Mouse (Mus musculus) thymus, adult 2 months (tissue): ENCODE measurements around the gene Tmem248. TPM values are rescaled to one million over a fixed set of nuclear protein-coding genes. Genes with fewer than 3 reads are reported as not detected.

Experiments
- DNase-seq: peaks from one replicate; pipeline ENCODE4 v3.0.0; 2021
- H3K27ac ChIP-seq: fragments of 200-500 bp; 2 replicates; pipeline ENCODE4 v1.5.1; 2012; ENCODE audit warnings: low read length, control low read depth; ENCODE audit not compliant: control insufficient read depth, insufficient read depth
- H3K27me3 ChIP-seq: fragments of 200-500 bp; 2 replicates; pipeline ENCODE4 v1.6.1; 2012; ENCODE audit warnings: mild to moderate bottlenecking, low read length, moderate library complexity, mixed read lengths; ENCODE audit not compliant: control insufficient read depth, insufficient read depth
- H3K36me3 ChIP-seq: fragments of 200-500 bp; 2 replicates; pipeline ENCODE4 v1.6.1; 2012; ENCODE audit warnings: mild to moderate bottlenecking, low read length, moderate library complexity; ENCODE audit not compliant: control insufficient read depth, insufficient read depth
- H3K4me1 ChIP-seq: fragments of 200-500 bp; replicated peaks from 2 replicates; pipeline ENCODE4 v1.6.1; 2012; ENCODE audit warnings: low read length; ENCODE audit not compliant: control insufficient read depth, insufficient read depth
- H3K4me3 ChIP-seq: fragments of 200-500 bp; 2 replicates; pipeline ENCODE4 v1.5.1; 2012; ENCODE audit warnings: mild to moderate bottlenecking, low read length, control low read depth, moderate library complexity; ENCODE audit not compliant: control insufficient read depth, insufficient read depth
- CTCF ChIP-seq: fragments of 200-500 bp; IDR thresholded peaks from 2 replicates; pipeline ENCODE4 v1.5.1; 2012; ENCODE audit warnings: mild to moderate bottlenecking, control low read depth, low read length, moderate library complexity, borderline replicate concordance; ENCODE audit not compliant: control insufficient read depth, poor library complexity, insufficient read depth; ENCODE audit errors: extremely low read depth
- POLR2A ChIP-seq: fragments of 200-500 bp; IDR thresholded peaks from 2 replicates; pipeline ENCODE4 v1.6.1; 2012; ENCODE audit warnings: mild to moderate bottlenecking, low read length, control low read depth, moderate library complexity; ENCODE audit not compliant: control insufficient read depth, poor library complexity, insufficient read depth; ENCODE audit errors: extremely low read depth
- WGBS: fragments of 180-500 bp; shearing (Covaris S2); methylation state at CpG from one replicate; pipeline ENCODE4 v1.1.7; 2018; 5-methylcytosine and 5-hydroxymethylcytosine counted together
- polyA plus RNA-seq: library from polyadenylated mRNA; depleted of rRNA; stranded (reverse); fragments of >200 nt; gene quantifications from 2 replicates; pipeline ENCODE4 v1.2.3, GENCODE M21; 2012

Gene Tmem248
- polyA plus RNA-seq, 1 experiment, result 31.8 TPM

DNA sequence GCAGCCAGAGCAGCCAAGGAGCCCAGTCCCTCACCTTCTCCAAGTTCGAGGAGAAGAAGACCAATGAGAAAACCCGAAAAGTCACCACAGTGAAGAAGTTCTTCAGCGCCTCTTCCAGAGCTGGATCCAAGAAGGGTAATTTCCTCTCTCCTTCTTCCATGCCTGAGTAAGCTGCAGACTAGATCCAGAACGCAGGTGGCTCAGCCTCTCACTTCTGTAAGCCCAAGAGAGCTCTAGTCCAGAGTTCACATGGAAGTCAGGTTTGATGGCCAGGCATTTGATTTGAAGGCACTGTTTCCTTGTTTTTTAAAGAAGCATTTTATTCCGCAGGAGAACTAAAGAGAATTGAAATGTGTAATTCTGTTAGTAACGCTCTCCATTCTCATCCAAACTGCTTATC is 26.0 kb upstream of the Tmem248 start:
- Histone ChIP-seq H3K27me3 (no peaks in the 10 kb centered on the region), H3K4me3 (no peak overlapping the region), H3K4me1 (peaks cover 2% of the 10 kb centered on the region; the same call in 1 of the 2 replicates), H3K27ac (no peak overlapping the region), H3K36me3 (peaks cover 6% of the 10 kb centered on the region)
- DNase-seq, result no peak
- WGBS, result 97% methylated on average over 6 of the region's 6 CpGs
- no peak for TF ChIP-seq CTCF
- no peak for TF ChIP-seq POLR2A

DNA sequence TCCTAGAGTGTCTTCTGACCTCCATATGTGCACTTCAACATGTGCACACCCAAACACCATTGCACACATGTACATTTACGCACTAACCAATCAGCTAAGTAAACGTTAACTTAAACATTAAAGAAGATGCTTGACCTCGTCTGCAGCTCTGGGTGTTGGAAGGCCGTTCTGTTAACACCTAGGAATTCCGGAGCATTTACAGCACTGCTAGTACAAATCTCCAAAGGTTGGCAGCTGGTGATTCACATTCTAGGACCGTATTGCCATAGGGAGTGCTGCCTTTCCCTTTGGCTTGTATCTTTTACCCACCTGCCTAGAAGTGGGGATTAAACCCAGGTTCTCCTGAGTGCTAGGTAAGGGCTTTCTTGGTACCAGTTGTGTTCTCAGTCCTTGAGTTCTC is 25.0 kb upstream of the Tmem248 start:
- DNase-seq, result no peak
- H3K4me1 ChIP-seq, result peaks cover 2% of the 10 kb centered on the region; the same call in 1 of the 2 replicates
- H3K27me3 ChIP-seq, result no peaks in the 10 kb centered on the region
- TF ChIP-seq CTCF (no peak), POLR2A (no peak)
- no peak overlapping the region for H3K27ac ChIP-seq
- no peak overlapping the region for H3K4me3 ChIP-seq
- peaks cover 6% of the 10 kb centered on the region for H3K36me3 ChIP-seq
- 98% methylated on average over 6 of the region's 6 CpGs for WGBS

DNA sequence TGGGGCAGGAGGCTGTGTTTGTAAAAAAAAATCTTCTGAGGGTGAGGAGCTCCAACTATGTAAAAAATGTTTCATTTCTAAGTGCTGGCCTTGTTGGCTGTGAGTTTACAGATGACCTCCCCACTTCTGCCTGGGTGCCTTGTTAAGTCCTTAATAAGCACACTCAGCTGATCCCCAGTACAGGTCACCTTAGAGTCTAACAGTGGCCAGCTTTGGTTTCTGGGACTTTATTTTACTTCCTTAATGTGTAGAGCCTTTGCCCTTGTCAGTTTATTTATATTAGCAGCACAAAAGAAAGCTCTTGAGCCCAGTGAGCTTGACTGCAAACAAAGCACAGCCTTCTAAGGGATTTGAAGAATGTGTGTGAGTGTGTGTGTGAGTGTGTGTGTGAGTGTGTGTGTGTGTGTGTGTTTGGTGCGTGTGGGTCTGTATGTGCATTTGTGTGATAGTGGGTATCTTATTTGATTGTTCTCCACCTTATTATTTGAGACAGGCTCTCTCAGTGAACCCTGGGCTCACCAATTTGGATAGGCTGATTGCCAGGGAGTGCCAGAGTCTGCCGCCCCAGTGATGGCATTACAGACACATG is 24.4 kb upstream of the Tmem248 start:
- peaks cover 2% of the 10 kb centered on the region; the same call in 1 of the 2 replicates for H3K4me1 ChIP-seq
- H3K36me3 ChIP-seq, result peaks cover 6% of the 10 kb centered on the region
- WGBS, result 97% methylated on average over 2 of the region's 2 CpGs
- no peak overlapping the region for H3K27ac ChIP-seq
- H3K27me3 ChIP-seq, result no peaks in the 10 kb centered on the region
- no peak overlapping the region for H3K4me3 ChIP-seq
- no peak for TF ChIP-seq POLR2A
- no peak for TF ChIP-seq CTCF
- no peak for DNase-seq

DNA sequence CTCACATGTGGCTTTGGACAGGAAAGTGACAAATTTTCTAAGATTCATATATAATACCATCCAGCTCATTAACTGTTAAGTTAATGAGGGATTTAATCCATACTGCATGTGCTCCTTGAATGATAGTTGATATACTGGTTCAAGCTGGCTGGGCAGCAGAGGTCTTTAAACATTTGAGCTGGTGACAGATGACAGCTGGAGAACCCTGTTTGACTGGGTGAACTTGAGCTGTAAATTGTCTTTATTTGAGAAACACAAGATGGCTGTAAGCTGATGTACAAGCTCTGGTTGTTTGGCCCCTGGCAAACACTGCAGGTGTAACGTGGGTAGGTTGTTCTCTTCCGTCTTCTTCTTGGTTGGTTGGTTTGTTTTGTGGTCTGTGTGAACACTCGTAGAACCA is 23.1 kb upstream of the Tmem248 start:
- Histone ChIP-seq H3K4me1 (peaks cover 2% of the 10 kb centered on the region; the same call in 1 of the 2 replicates), H3K36me3 (peaks cover 12% of the 10 kb centered on the region), H3K27ac (no peak overlapping the region), H3K27me3 (no peaks in the 10 kb centered on the region), H3K4me3 (no peak overlapping the region)
- 8% methylated on average over 3 of the region's 3 CpGs for WGBS
- TF ChIP-seq CTCF, result no peak
- no peak for TF ChIP-seq POLR2A
- no peak for DNase-seq

DNA sequence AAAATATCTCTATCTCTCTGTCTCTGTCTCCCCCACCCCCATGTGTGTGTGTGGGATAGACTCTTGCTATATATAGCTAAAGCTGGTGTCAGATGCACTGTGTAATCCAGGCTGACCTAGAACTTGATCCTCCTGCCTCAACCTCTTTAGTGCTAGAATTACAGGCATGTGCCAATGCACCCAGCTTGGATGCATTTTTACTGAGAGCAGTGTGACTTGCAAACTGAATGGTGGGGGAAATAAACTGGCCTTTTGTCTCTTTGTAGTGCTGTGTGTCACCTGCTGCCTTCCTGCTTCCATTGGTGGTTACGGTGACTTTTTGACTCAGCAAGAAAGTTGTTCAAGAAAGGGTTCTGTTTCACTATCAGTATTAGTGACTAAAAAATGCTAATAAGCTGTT is 20.6 kb upstream of the Tmem248 start:
- TF ChIP-seq POLR2A (no peak), CTCF (no peak)
- Histone ChIP-seq H3K4me3 (no peak overlapping the region), H3K36me3 (peaks cover 11% of the 10 kb centered on the region; the same call in 1 of the 2 replicates), H3K27ac (no peak overlapping the region), H3K27me3 (no peaks in the 10 kb centered on the region), H3K4me1 (peaks cover 2% of the 10 kb centered on the region; the same call in 1 of the 2 replicates)
- 26% methylated on average over 1 of the region's 1 CpGs for WGBS
- DNase-seq, result no peak

DNA sequence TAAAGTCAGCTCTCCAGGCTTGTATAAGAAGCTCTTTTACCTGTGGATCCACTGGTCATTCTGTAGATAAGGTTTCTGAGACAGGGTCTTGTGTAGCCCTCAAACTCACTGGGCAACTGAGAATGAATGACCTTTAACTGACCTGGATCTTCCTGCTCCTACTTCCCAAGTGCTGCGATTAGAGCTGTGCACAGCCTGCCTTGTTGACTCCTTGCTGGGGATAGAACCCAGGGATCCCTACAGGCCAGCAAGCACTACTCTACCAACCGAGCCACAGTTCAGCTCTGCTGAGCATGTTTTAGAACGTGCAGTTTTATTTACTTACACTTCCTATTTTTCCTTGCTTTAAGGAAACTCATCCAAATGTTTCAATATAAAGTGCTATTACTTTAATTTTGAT is 19.4 kb upstream of the Tmem248 start:
- Histone ChIP-seq H3K4me1 (no peaks in the 10 kb centered on the region), H3K36me3 (peaks cover 11% of the 10 kb centered on the region; the same call in 1 of the 2 replicates), H3K27me3 (no peaks in the 10 kb centered on the region), H3K27ac (no peak overlapping the region), H3K4me3 (no peak overlapping the region)
- DNase-seq, result no peak
- WGBS, result 94% methylated on average over 3 of the region's 3 CpGs
- TF ChIP-seq POLR2A (no peak), CTCF (no peak)
